Mouse (Mus musculus) kidney, adult 2 months (tissue): ENCODE data around the gene Ano1.

Source experiments
- CTCF ChIP-seq: fragments of 200-500 bp; conservative IDR thresholded peaks from 2 replicates; pipeline ENCODE4 v1.5.1; 2011; ENCODE audit warnings: low read depth, mild to moderate bottlenecking, control low read depth, low read length, moderate library complexity, mixed read lengths; ENCODE audit not compliant: insufficient read depth, insufficient read length
- POLR2A ChIP-seq: fragments of 200-500 bp; IDR thresholded peaks from one replicate; pipeline ENCODE4 v1.6.1; 2011; ENCODE audit warnings: low read depth, low read length, control low read depth

DNA sequence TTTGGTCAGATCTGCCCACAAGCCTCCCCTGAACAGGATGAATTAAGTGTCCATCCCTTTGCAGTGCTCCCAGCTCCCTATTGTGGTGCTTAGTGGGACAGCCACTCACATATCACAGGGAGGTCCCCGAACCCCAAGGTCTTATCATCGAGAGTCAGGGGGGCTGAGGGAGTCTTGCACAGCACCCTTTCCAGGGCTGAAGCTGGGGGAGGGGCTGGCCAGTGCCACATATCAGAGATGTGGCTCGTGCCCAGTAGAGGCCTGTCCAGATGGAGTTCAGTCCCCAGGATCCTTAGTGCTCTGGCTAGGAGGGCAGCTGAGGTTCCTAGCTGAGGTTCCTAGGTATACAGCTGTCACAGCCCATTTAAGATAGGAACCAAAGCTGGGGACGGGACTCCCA lies 32.4 kb upstream of the Ano1 start:
- TF ChIP-seq POLR2A (no peak), CTCF (no peak)
